Mouse (Mus musculus) limb, embryonic 14.5 days (tissue): ENCODE data around the gene Cd300lg. TPM values are rescaled to one million over a fixed set of nuclear protein-coding genes. Genes with fewer than 3 reads are reported as not detected.

Experiments
- ATAC-seq: fragments of 200-750 bp; cut with Nextera tagmentation; 2 replicates; pipeline ENCODE4 v1.8.0; 2017; ENCODE audit warnings: low read depth, moderate number of reproducible peaks, moderate TSS enrichment; ENCODE audit not compliant: low FRiP score
- DNase-seq: peaks from one replicate; pipeline ENCODE4 v3.0.0-alpha.2; 2015; ENCODE audit warnings: low spot score
- H3K27ac ChIP-seq: fragments of 300-500 bp; sonication (generic); replicated peaks from 2 replicates; pipeline ENCODE4 v1.5.1; 2014; ENCODE audit warnings: low read depth, mild to moderate bottlenecking, low read length, moderate library complexity, mixed read lengths
- H3K27me3 ChIP-seq: fragments of 300-500 bp; sonication (generic); 2 replicates; pipeline ENCODE4 v1.6.1; 2014; ENCODE audit warnings: low read length, mixed read lengths; ENCODE audit not compliant: control insufficient read depth, insufficient read depth
- H3K36me3 ChIP-seq: fragments of 300-500 bp; sonication (generic); 2 replicates; pipeline ENCODE4 v1.6.1; 2014; ENCODE audit warnings: mild to moderate bottlenecking, low read length, moderate library complexity, mixed read lengths; ENCODE audit not compliant: control insufficient read depth, insufficient read depth
- H3K4me1 ChIP-seq: fragments of 300-500 bp; sonication (generic); 2 replicates; pipeline ENCODE4 v1.6.1; 2014; ENCODE audit warnings: antibody characterized with exemption, low read length, mixed read lengths; ENCODE audit not compliant: control insufficient read depth, insufficient read depth
- H3K4me2 ChIP-seq: fragments of 300-500 bp; sonication (generic); replicated peaks from 2 replicates; pipeline ENCODE4 v1.6.1; 2014; ENCODE audit warnings: low read depth, mild to moderate bottlenecking, low read length, moderate library complexity; ENCODE audit not compliant: severe bottlenecking
- H3K4me3 ChIP-seq: fragments of 300-500 bp; sonication (generic); replicated peaks from 2 replicates; pipeline ENCODE4 v1.5.1; 2014; ENCODE audit warnings: low read length
- H3K9ac ChIP-seq: fragments of 300-500 bp; sonication (generic); 2 replicates; pipeline ENCODE4 v1.6.1; 2014; ENCODE audit warnings: mild to moderate bottlenecking, low read depth, low read length, moderate library complexity; ENCODE audit not compliant: severe bottlenecking
- H3K9me3 ChIP-seq: fragments of 300-500 bp; sonication (generic); 2 replicates; pipeline ENCODE4 v1.6.1; 2016; ENCODE audit warnings: low read length; ENCODE audit not compliant: control insufficient read depth
- POLR2A ChIP-seq: fragments of 200-500 bp; IDR thresholded peaks from 2 replicates; pipeline ENCODE4 v1.8.0; 2012; ENCODE audit warnings: inconsistent platforms, mild to moderate bottlenecking, moderate library complexity, borderline replicate concordance; ENCODE audit not compliant: insufficient read depth, insufficient read length; ENCODE audit errors: extremely low read depth
- WGBS: fragments of 180-500 bp; shearing (Covaris S2); extraction: QIAGEN DNeasy Blood & Tissue Kit; methylation state at CpG from one replicate; pipeline ENCODE4 v1.1.7; 2014; 5-methylcytosine and 5-hydroxymethylcytosine counted together
- polyA plus RNA-seq, 2 experiments: library from polyadenylated mRNA; depleted of rRNA in 1 of 2; stranded (reverse) in 1 of 2; unstranded in 1 of 2; fragments of >200 nt; fragmentation: Nextera tagmentation in 1 of 2; extraction: Ambion mirVana in 1 of 2; gene quantifications; 2 replicates each; pipeline versions ENCODE4 v1.2.1 to v1.2.3; 2012 to 2014

The Cd300lg gene
- polyA plus RNA-seq, 2 experiments: 0.81 to 1.0 TPM

GRCm38 (mm10) chr11:102069633-102070032 lies 28.3 kb downstream of the Cd300lg start:
- no peak overlapping the region for H3K4me3 ChIP-seq
- no peak for TF ChIP-seq POLR2A
- H3K4me1 ChIP-seq: 0 out of 2 replicates have a peak, but pooled peaks cover 4% of the 10 kb centered on the region
- DNase-seq (no peak), ATAC-seq (no peak)
- no peak overlapping the region for H3K4me2 ChIP-seq
- H3K27ac ChIP-seq: no peak overlapping the region
- H3K9ac ChIP-seq: no peak overlapping the region
- peaks cover 1% of the 10 kb centered on the region; the same call in 1 of the 2 replicates for H3K36me3 ChIP-seq
- no peaks in the 10 kb centered on the region for H3K9me3 ChIP-seq
- WGBS: 58% methylated on average over 11 of the region's 11 CpGs
- no peaks in the 10 kb centered on the region for H3K27me3 ChIP-seq

- Histone ChIP-seq H3K27ac (no peak overlapping the region), H3K9me3 (no peaks in the 10 kb centered on the region), H3K4me3 (no peak overlapping the region), H3K4me2 (no peak overlapping the region; the same call in 1 of the 2 replicates), H3K9ac (peak overlapping the region; percentile 28; the same call in 1 of the 2 replicates), H3K27me3 (no peaks in the 10 kb centered on the region), H3K36me3 (peaks cover 2% of the 10 kb centered on the region; the same call in 1 of the 2 replicates), H3K4me1 (0 out of 2 replicates have a peak, but pooled peaks cover 4% of the 10 kb centered on the region)
- peak; percentile 63 for ATAC-seq
- no peak for TF ChIP-seq POLR2A
- peak; percentile 7 for DNase-seq
- 5% methylated on average over 13 of the region's 13 CpGs for WGBS
Measured at GRCm38 (mm10) chr11:102070426-102070825, 29.1 kb downstream of the Cd300lg start.

GRCm38 (mm10) chr11:102072729-102073128 lies 31.4 kb downstream of the Cd300lg start:
- no peak overlapping the region for H3K9ac ChIP-seq
- H3K27me3 ChIP-seq: no peaks in the 10 kb centered on the region
- peaks cover 6% of the 10 kb centered on the region for H3K36me3 ChIP-seq
- no peak for TF ChIP-seq POLR2A
- 0 out of 2 replicates have a peak, but pooled peaks cover 4% of the 10 kb centered on the region for H3K4me1 ChIP-seq
- no peak overlapping the region for H3K4me2 ChIP-seq
- no peaks in the 10 kb centered on the region for H3K9me3 ChIP-seq
- H3K4me3 ChIP-seq: no peak overlapping the region
- ATAC-seq: no peak
- 78% methylated on average over 5 of the region's 5 CpGs for WGBS
- H3K27ac ChIP-seq: no peak overlapping the region
- no peak for DNase-seq

GRCm38 (mm10) chr11:102073722-102074121 lies 32.4 kb downstream of the Cd300lg start:
- Histone ChIP-seq H3K9me3 (no peaks in the 10 kb centered on the region), H3K9ac (no peak overlapping the region), H3K4me2 (no peak overlapping the region), H3K27ac (no peak overlapping the region), H3K27me3 (no peaks in the 10 kb centered on the region), H3K4me3 (no peak overlapping the region), H3K36me3 (peaks cover 14% of the 10 kb centered on the region), H3K4me1 (0 out of 2 replicates have a peak, but pooled peaks cover 4% of the 10 kb centered on the region)
- ATAC-seq (no peak), DNase-seq (no peak)
- TF ChIP-seq POLR2A: no peak
- 79% methylated on average over 14 of the region's 14 CpGs for WGBS

- H3K36me3 ChIP-seq: peaks cover 20% of the 10 kb centered on the region
- no peak overlapping the region for H3K27ac ChIP-seq
Measured at GRCm38 (mm10) chr11:102082322-102082721, 41.0 kb downstream of the Cd300lg start.

More at GRCm38 (mm10) chr11:102082322-102082721, 41.0 kb downstream of the Cd300lg start:
- Histone ChIP-seq H3K4me1 (peaks cover 12% of the 10 kb centered on the region), H3K4me3 (peak overlapping the region; percentile 37), H3K9me3 (no peaks in the 10 kb centered on the region), H3K27me3 (no peaks in the 10 kb centered on the region), H3K9ac (peak overlapping the region; percentile 40), H3K4me2 (peak overlapping the region; percentile 68)
- TF ChIP-seq POLR2A: no peak
- ATAC-seq (peak; percentile 93), DNase-seq (peak; percentile 90)
- WGBS: under 1% methylated on average over 18 of the region's 18 CpGs
